Mouse (Mus musculus) C2C12 (cell line): ENCODE measurements at regions not wholly inside any gene's neighbourhood (a gene's known extent, or its start where the extent isn't known, plus 50 kb on each side); places are given as distances from the start of the nearest gene placed in this dataset.

Experiments
- CEBPB ChIP-seq: IDR thresholded peaks from one replicate; pipeline ENCODE4 v1.6.1; 2011; ENCODE audit warnings: low read depth, mild to moderate bottlenecking, control low read depth, moderate library complexity
- CTCF ChIP-seq: IDR thresholded peaks from one replicate; pipeline ENCODE4 v1.5.1; 2011; ENCODE audit not compliant: control insufficient read depth, insufficient read depth, insufficient read length
- MYOD1 ChIP-seq: IDR thresholded peaks from one replicate; pipeline ENCODE4 v1.6.1; 2011; ENCODE audit warnings: low read depth; ENCODE audit not compliant: control insufficient read depth, insufficient read length
- MYOG ChIP-seq: IDR thresholded peaks from one replicate; pipeline ENCODE4 v1.6.1; 2011; ENCODE audit not compliant: control insufficient read depth, insufficient read length; ENCODE audit errors: extremely low read depth

DNA sequence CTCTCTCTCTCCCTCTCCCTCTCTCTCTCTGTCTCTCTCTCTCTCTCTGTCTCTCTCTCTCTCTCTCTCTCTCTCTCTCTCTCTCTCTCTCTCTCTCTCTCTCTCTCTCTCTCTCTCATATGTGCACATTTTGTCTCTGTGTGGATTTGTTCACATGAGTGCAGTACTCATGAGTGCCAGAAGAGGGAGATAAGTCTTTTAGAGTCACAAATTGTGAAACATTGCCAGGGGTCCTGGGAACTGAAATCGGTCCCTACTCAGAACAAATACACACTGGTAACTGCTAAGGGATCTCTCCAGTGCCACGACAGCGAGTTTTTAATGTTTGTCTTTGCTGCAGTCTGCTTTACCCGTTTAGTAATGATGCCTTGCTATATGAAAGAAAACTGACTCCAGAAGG lies 356.2 kb upstream of the Igbp1b start:
- TF ChIP-seq CEBPB (no peak), CTCF (no peak), MYOD1 (no peak), MYOG (no peak)
